Mouse (Mus musculus) testis, adult 2 months (tissue): ENCODE results near the gene Noc2l.

Experiments used
- CTCF ChIP-seq: fragments of 200-500 bp; IDR thresholded peaks from 2 replicates; pipeline ENCODE4 v1.5.1; 2012; ENCODE audit warnings: low read depth, mild to moderate bottlenecking, inconsistent platforms, low read length, moderate library complexity; ENCODE audit not compliant: control insufficient read depth, insufficient read depth, insufficient replicate concordance
- POLR2A ChIP-seq: fragments of 200-500 bp; IDR thresholded peaks from 2 replicates; pipeline ENCODE4 v1.6.1; 2012; ENCODE audit warnings: low read depth, mild to moderate bottlenecking, inconsistent platforms, low read length, moderate library complexity; ENCODE audit not compliant: control insufficient read depth

DNA sequence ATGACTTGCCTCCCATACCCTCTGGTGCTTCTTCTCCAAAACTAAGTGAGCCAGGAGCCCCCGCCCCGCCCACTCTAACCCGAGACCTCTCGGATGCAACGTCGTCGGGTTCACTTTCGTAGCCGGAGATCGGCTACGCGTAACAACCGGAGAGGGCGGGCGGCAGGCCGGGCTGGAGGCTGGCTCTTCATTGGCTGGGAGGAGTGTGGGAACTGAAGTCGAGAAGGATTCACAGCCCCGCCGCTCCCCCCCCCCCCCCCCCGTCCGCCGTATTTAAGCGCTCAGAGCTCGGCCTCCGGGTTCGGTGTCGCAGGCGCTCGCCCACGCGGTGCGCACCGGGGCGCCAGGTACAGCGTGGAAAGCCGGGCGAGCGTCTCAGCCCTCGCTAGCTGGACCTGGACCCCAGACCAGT is 32.8 kb upstream of the Noc2l start, which contains the start of gene AW011738:
- TF ChIP-seq CTCF (no peak), POLR2A (no peak)
